Mouse (Mus musculus) intestine, postnatal 0 days (tissue): ENCODE data around the gene Arhgap1. TPM values are rescaled to one million over a fixed set of nuclear protein-coding genes. Genes with fewer than 3 reads are reported as not detected.

Experiments used
- ATAC-seq: fragments of 200-750 bp; cut with Nextera tagmentation; 2 replicates; pipeline ENCODE4 v1.8.0; 2017; ENCODE audit warnings: mild to moderate bottlenecking, moderate TSS enrichment, moderate library complexity
- H3K27ac ChIP-seq: fragments of 300-500 bp; sonication (generic); 2 replicates; pipeline ENCODE4 v1.5.1; 2014; ENCODE audit warnings: mild to moderate bottlenecking, low read depth, low read length, moderate library complexity
- H3K27me3 ChIP-seq: fragments of 300-500 bp; sonication (generic); replicated peaks from 2 replicates; pipeline ENCODE4 v1.6.1; 2014; ENCODE audit warnings: low read length, mixed read lengths; ENCODE audit not compliant: control insufficient read depth, insufficient read depth
- H3K36me3 ChIP-seq: fragments of 300-500 bp; sonication (generic); 2 replicates; pipeline ENCODE4 v1.6.1; 2014; ENCODE audit warnings: mild to moderate bottlenecking, moderate library complexity; ENCODE audit not compliant: control insufficient read depth, insufficient read depth
- H3K4me1 ChIP-seq: fragments of 300-500 bp; sonication (generic); replicated peaks from 2 replicates; pipeline ENCODE4 v1.6.1; 2014; ENCODE audit warnings: antibody characterized with exemption, low read length, mixed read lengths; ENCODE audit not compliant: control insufficient read depth, insufficient read depth
- H3K4me2 ChIP-seq: fragments of 300-500 bp; sonication (generic); replicated peaks from 2 replicates; pipeline ENCODE4 v1.6.1; 2014; ENCODE audit warnings: low read depth, mild to moderate bottlenecking, moderate library complexity
- H3K4me3 ChIP-seq: fragments of 300-500 bp; sonication (generic); 2 replicates; pipeline ENCODE4 v1.5.1; 2014; ENCODE audit warnings: low read depth, low read length
- H3K9ac ChIP-seq: fragments of 300-500 bp; sonication (generic); 2 replicates; pipeline ENCODE4 v1.6.1; 2014; ENCODE audit warnings: mild to moderate bottlenecking, low read depth, low read length
- H3K9me3 ChIP-seq: fragments of 300-500 bp; sonication (generic); 2 replicates; pipeline ENCODE4 v1.6.1; 2016; ENCODE audit warnings: mixed run types; ENCODE audit not compliant: control insufficient read depth
- CTCF ChIP-seq: sonication (generic); IDR thresholded peaks from 2 replicates; pipeline ENCODE4 v1.5.1; 2016; ENCODE audit warnings: low read depth, mild to moderate bottlenecking, control low read depth, antibody characterized with exemption, moderate library complexity
- WGBS: fragments of 180-500 bp; shearing (Covaris S2); extraction: QIAGEN DNeasy Blood & Tissue Kit; methylation state at CpG from one replicate; pipeline ENCODE4 v1.1.7; 2014; 5-methylcytosine and 5-hydroxymethylcytosine counted together
- polyA plus RNA-seq: library from polyadenylated mRNA; unstranded; fragments of >200 nt; fragmentation: Nextera tagmentation; extraction: Ambion mirVana; gene quantifications from 2 replicates; pipeline ENCODE4 v1.2.1, GENCODE M21; 2015

The Arhgap1 gene
- polyA plus RNA-seq, 1 experiment from 2014 or later, result 92.3 TPM

- no peaks in the 10 kb centered on the region for H3K27me3 ChIP-seq
- H3K36me3 ChIP-seq, result peaks cover 90% of the 10 kb centered on the region
- no peaks in the 10 kb centered on the region for H3K9me3 ChIP-seq
- no peak overlapping the region for H3K4me2 ChIP-seq
- H3K27ac ChIP-seq, result no peak overlapping the region
- H3K4me3 ChIP-seq, result no peak overlapping the region
- no peaks in the 10 kb centered on the region for H3K4me1 ChIP-seq
- no peak for TF ChIP-seq CTCF
- no peak for ATAC-seq
- H3K9ac ChIP-seq, result no peak overlapping the region
- 95% methylated on average over 8 of the region's 8 CpGs for WGBS
These were observed 10.0 kb downstream of the Arhgap1 start for GRCm38 (mm10) chr2:91659657-91660056.

- peaks cover 81% of the 10 kb centered on the region for H3K36me3 ChIP-seq
- H3K4me2 ChIP-seq, result no peak overlapping the region
- peak overlapping the region; percentile 54; the same call in 1 of the 2 replicates for H3K27ac ChIP-seq
- ATAC-seq, result peak; percentile 43
- H3K4me1 ChIP-seq, result no peaks in the 10 kb centered on the region
- H3K4me3 ChIP-seq, result no peak overlapping the region
- no peak overlapping the region for H3K9ac ChIP-seq
- TF ChIP-seq CTCF, result no peak
- H3K27me3 ChIP-seq, result no peaks in the 10 kb centered on the region
- WGBS, result 63% methylated on average over 6 of the region's 6 CpGs
- H3K9me3 ChIP-seq, result no peaks in the 10 kb centered on the region
These were observed 11.3 kb downstream of the Arhgap1 start for GRCm38 (mm10) chr2:91660981-91661380.

DNA sequence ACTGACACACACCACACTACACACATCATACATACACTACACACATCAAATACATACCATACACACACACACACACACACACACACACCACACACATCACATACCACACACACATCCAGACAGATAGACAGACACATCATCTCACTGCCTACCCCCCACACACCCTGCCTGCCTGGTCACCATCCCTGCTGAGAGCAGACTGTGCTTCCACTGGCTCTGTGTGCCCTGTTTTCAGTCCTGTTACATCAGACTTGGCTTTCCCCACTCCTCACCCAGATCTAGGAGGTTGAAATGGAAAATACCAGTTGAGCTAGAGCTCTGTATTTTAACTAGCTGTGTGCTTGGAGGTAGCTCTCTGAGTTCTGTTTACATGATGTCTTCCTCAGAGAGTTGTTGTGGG is 15.1 kb downstream of the Arhgap1 start:
- Histone ChIP-seq H3K27ac (no peak overlapping the region), H3K9ac (no peak overlapping the region), H3K36me3 (peaks cover 84% of the 10 kb centered on the region), H3K27me3 (no peaks in the 10 kb centered on the region), H3K4me1 (no peaks in the 10 kb centered on the region), H3K9me3 (no peaks in the 10 kb centered on the region), H3K4me2 (no peak overlapping the region), H3K4me3 (no peak overlapping the region)
- no peak for TF ChIP-seq CTCF
- no peak for ATAC-seq

DNA sequence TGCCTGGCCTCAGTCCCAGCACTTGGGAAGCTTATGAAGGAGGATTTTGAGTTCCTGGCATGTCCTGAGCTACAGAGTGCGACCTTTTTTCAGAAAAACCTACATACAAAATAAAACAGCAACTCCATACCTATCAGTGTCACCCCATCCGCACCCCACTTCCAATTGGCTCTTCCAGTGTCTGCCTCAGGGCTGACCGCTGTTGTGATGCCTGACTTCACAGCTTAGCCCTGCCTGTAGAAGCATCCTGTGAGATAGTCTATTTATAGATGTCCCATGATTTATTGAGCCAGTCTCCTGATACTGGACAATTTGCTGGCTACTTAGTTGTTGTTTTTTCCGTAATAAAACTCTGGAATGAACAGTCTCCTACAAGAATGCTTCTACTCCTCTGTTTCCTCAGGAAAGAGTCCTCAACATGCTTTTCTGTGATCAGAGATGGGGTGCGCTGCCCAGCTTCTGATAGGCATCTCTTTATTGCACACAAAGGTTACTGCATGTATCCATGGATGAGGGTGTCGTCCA is 16.8 kb downstream of the Arhgap1 start:
- H3K36me3 ChIP-seq, result peaks cover 91% of the 10 kb centered on the region
- no peak overlapping the region for H3K4me2 ChIP-seq
- no peak overlapping the region for H3K4me3 ChIP-seq
- H3K9me3 ChIP-seq, result no peaks in the 10 kb centered on the region
- no peak for ATAC-seq
- no peaks in the 10 kb centered on the region for H3K4me1 ChIP-seq
- no peaks in the 10 kb centered on the region for H3K27me3 ChIP-seq
- no peak overlapping the region for H3K9ac ChIP-seq
- WGBS, result 76% methylated on average over 6 of the region's 6 CpGs
- H3K27ac ChIP-seq, result no peak overlapping the region
- no peak for TF ChIP-seq CTCF

GRCm38 (mm10) chr2:91667747-91668146 is 18.1 kb downstream of the Arhgap1 start:
- ATAC-seq, result no peak
- H3K27ac ChIP-seq, result no peak overlapping the region
- no peak overlapping the region for H3K4me3 ChIP-seq
- H3K27me3 ChIP-seq, result no peaks in the 10 kb centered on the region
- no peaks in the 10 kb centered on the region for H3K9me3 ChIP-seq
- H3K4me2 ChIP-seq, result no peak overlapping the region
- no peak for TF ChIP-seq CTCF
- no peaks in the 10 kb centered on the region for H3K4me1 ChIP-seq
- 68% methylated on average over 2 of the region's 2 CpGs for WGBS
- peaks cover 87% of the 10 kb centered on the region for H3K36me3 ChIP-seq
- no peak overlapping the region for H3K9ac ChIP-seq

- no peak overlapping the region for H3K4me2 ChIP-seq
- TF ChIP-seq CTCF, result no peak
- peaks cover 86% of the 10 kb centered on the region for H3K36me3 ChIP-seq
These were observed 19.7 kb downstream of the Arhgap1 start for GRCm38 (mm10) chr2:91669326-91669725.

GRCm38 (mm10) chr2:91670038-91670437 is 20.4 kb downstream of the Arhgap1 start:
- no peak overlapping the region for H3K4me3 ChIP-seq
- no peak overlapping the region for H3K27ac ChIP-seq
- 63% methylated on average over 6 of the region's 6 CpGs for WGBS
- no peaks in the 10 kb centered on the region for H3K27me3 ChIP-seq
- no peak for TF ChIP-seq CTCF
- H3K4me2 ChIP-seq, result no peak overlapping the region
- H3K9me3 ChIP-seq, result no peaks in the 10 kb centered on the region
- peaks cover 85% of the 10 kb centered on the region for H3K36me3 ChIP-seq
- no peak overlapping the region for H3K9ac ChIP-seq
- H3K4me1 ChIP-seq, result no peaks in the 10 kb centered on the region
- no peak for ATAC-seq

More at GRCm38 (mm10) chr2:91669326-91669725, 19.7 kb downstream of the Arhgap1 start:
- H3K4me3 ChIP-seq, result no peak overlapping the region
- H3K27ac ChIP-seq, result no peak overlapping the region
- 89% methylated on average over 8 of the region's 8 CpGs for WGBS
- ATAC-seq, result no peak
- no peaks in the 10 kb centered on the region for H3K4me1 ChIP-seq
- no peak overlapping the region for H3K9ac ChIP-seq
- H3K9me3 ChIP-seq, result no peaks in the 10 kb centered on the region
- H3K27me3 ChIP-seq, result no peaks in the 10 kb centered on the region
